10 mouse cellular contexts compared by ENCODE assay signal in genomic region chr10:128231146-128231545, GRCm38 (mm10). TPM values are rescaled to one million over a fixed set of nuclear protein-coding genes. Genes with fewer than 3 reads are reported as not detected.
A peak's percentile ranks its signal among the peaks of the same experiment; 100 is the strongest.
DNase-seq lines count a peak whose midpoint lies in the region; ATAC-seq and TF ChIP-seq lines count a peak whose summit lies in the region.
"Had no signal": no experiment of that assay in that cellular context is flagged by ENCODE, and none has a peak within 500 bp of the region (broad histone marks: within the 10 kb centered on the region; RNA-seq: fewer than 3 reads in every experiment).

No protein-coding gene starts in this region.

- peaks cover 1% of the 10 kb centered on the region; the same call in 1 of the 2 replicates for H3K4me1 ChIP-seq in heart, adult 2 months (ENCODE audit: control insufficient read depth, insufficient read depth, low read length)

- peak overlapping the region; percentile 91 for H3K4me3 ChIP-seq in heart, adult 2 months

- peak overlapping the region; percentile 85 for H3K27ac ChIP-seq in heart, adult 2 months

- TF ChIP-seq POLR2A in heart, adult 2 months (IDR thresholded peaks at IDR 0.05; ENCODE audit: insufficient read depth, low read depth, low read length) = no peak

- no peak overlapping the region for H3K9ac ChIP-seq in heart, adult 2 months (ENCODE audit: low read depth, low read length)

- H3K79me2 ChIP-seq in heart, adult 2 months (replicated peaks; ENCODE audit: control insufficient read depth, insufficient read depth, low read length) = no peaks in the 10 kb centered on the region

- H3K27me3 ChIP-seq in heart, adult 2 months (ENCODE audit: control insufficient read depth, insufficient read depth, low read length) = no peaks in the 10 kb centered on the region
- H3K27me3 ChIP-seq: Patski had no signal

- no peak for DNase-seq in heart, adult 2 months
- DNase-seq in heart, adult 8-10 months (ENCODE audit: low spot score) = no peak
- DNase-seq in left cerebral cortex, adult 9 months (ENCODE audit: low spot score in 2 of 2) = no peak
- no peak for DNase-seq in layer of hippocampus, postnatal 36 days
- no peak for DNase-seq in frontal cortex, postnatal 10 days (ENCODE audit: low spot score in 2 of 2)

- intact Hi-C loops in heart, adult 2 months (cut with DNase I) = no loop called here

- 17% methylated on average over 5 of the region's 5 CpGs for WGBS in heart, adult 2 months

- TF ChIP-seq EP300 in heart, adult 2 months (IDR thresholded peaks at IDR 0.05; ENCODE audit: insufficient read depth, low read depth, low read length) = no peak

- TF ChIP-seq CTCF in heart, adult 2 months (IDR thresholded peaks at IDR 0.05) = no peak

- ATAC-seq in CD4-positive, CD25-positive, alpha-beta regulatory T cell, adult 4 months = peak; percentile 15
- ATAC-seq in granulocyte monocyte progenitor cell, adult 5-6 weeks (replicated peaks; ENCODE audit: poor library complexity, severe bottlenecking) = peak; percentile 22
- ATAC-seq in megakaryocyte progenitor cell, adult 5-6 weeks (replicated peaks; ENCODE audit: poor library complexity) = 0 out of 2 replicates have a peak, but pooled peaks have one; percentile 8

- H3K36me3 ChIP-seq in heart, adult 2 months (ENCODE audit: control insufficient read depth, insufficient read depth, low read length) = no peaks in the 10 kb centered on the region

RNA-seq across cellular contexts. Expression of gene Timeless, which starts 0.7 kb away (rescaled TPM):
- total RNA-seq in heart, adult 2 months (2021) = 1 to 10 TPM; 6.5 to 7.6 TPM
- 5.7 and 9.6 TPM in 2 replicates for polyA plus RNA-seq in heart, adult 2 months (2012; rRNA removed)
- total RNA-seq in heart, adult 8-10 months (2022) = 1 to 10 TPM; 6.0 to 8.5 (median 7.7) TPM
- 10 to 100 TPM; 28.0 to 42.5 TPM for polyA plus RNA-seq in CD4-positive, CD25-positive, alpha-beta regulatory T cell, adult 4 months (2017; shearing (Covaris generic))
- total RNA-seq in granulocyte monocyte progenitor cell, adult 5-6 weeks (2014; fragmentation: Nextera tagmentation) = 55.4 and 70.5 TPM in 2 replicates
- 64.0 and 71.4 TPM in 2 replicates for total RNA-seq in granulocyte monocyte progenitor cell, adult 5-6 weeks (2017)
- total RNA-seq in megakaryocyte progenitor cell, adult 5-6 weeks (2015) = 23.7 and 33.8 TPM in 2 replicates
- total RNA-seq in megakaryocyte progenitor cell, adult 5-6 weeks (2017) = 70.4 and 86.5 TPM in 2 replicates
- 1 to 10 TPM; 7.8 to 8.4 TPM for total RNA-seq in layer of hippocampus, postnatal 36 days (2021)

RNA-seq across cellular contexts. Expression of gene Mip, which starts 5.5 kb away (rescaled TPM):
- not detected for total RNA-seq in heart, adult 2 months (2021)
- polyA plus RNA-seq in heart, adult 2 months (2012; rRNA removed) = not detected in 2 replicates
- total RNA-seq in heart, adult 8-10 months (2022) = not detected
- not detected for polyA plus RNA-seq in CD4-positive, CD25-positive, alpha-beta regulatory T cell, adult 4 months (2017; shearing (Covaris generic))
- total RNA-seq in granulocyte monocyte progenitor cell, adult 5-6 weeks (2014; fragmentation: Nextera tagmentation) = 0.75 TPM in 1 of 2 replicates, not detected in the other
- not detected in 2 replicates for total RNA-seq in granulocyte monocyte progenitor cell, adult 5-6 weeks (2017)
- total RNA-seq in megakaryocyte progenitor cell, adult 5-6 weeks (2015) = 0.22 and 0.32 TPM in 2 replicates
- 0.10 and 0.29 TPM in 2 replicates for total RNA-seq in megakaryocyte progenitor cell, adult 5-6 weeks (2017)
- not detected for total RNA-seq in layer of hippocampus, postnatal 36 days (2021)
- total RNA-seq: left cerebral cortex, postnatal 25 days had no signal

RNA-seq across cellular contexts. Expression of gene Spryd4, which starts 19.5 kb away (rescaled TPM):
- total RNA-seq in heart, adult 2 months (2021) = 10 to 100 TPM; 35.0 to 37.5 TPM
- 32.1 and 48.4 TPM in 2 replicates for polyA plus RNA-seq in heart, adult 2 months (2012; rRNA removed)
- total RNA-seq in heart, adult 8-10 months (2022) = 10 to 100 TPM; 35.8 to 38.4 (median 37.6) TPM
- 10 to 100 TPM; 12.2 to 19.6 TPM for polyA plus RNA-seq in CD4-positive, CD25-positive, alpha-beta regulatory T cell, adult 4 months (2017; shearing (Covaris generic))
- 15.1 and 16.3 TPM in 2 replicates for total RNA-seq in granulocyte monocyte progenitor cell, adult 5-6 weeks (2014; fragmentation: Nextera tagmentation)
- 9.7 and 19.2 TPM in 2 replicates for total RNA-seq in granulocyte monocyte progenitor cell, adult 5-6 weeks (2017)
- 16.1 and 20.4 TPM in 2 replicates for total RNA-seq in megakaryocyte progenitor cell, adult 5-6 weeks (2015)
- 15.6 and 20.0 TPM in 2 replicates for total RNA-seq in megakaryocyte progenitor cell, adult 5-6 weeks (2017)
- total RNA-seq in layer of hippocampus, postnatal 36 days (2021) = 10 to 100 TPM in 1 of 2 experiments, 1 to 10 TPM in 1; 7.1 to 10.2 TPM

RNA-seq across cellular contexts. Expression of gene Apon, which starts 22.8 kb away (rescaled TPM):
- total RNA-seq in heart, adult 2 months (2021) = not detected
- polyA plus RNA-seq in heart, adult 2 months (2012; rRNA removed) = 0.18 TPM in 1 of 2 replicates, not detected in the other
- total RNA-seq in heart, adult 8-10 months (2022) = not detected
- not detected for polyA plus RNA-seq in CD4-positive, CD25-positive, alpha-beta regulatory T cell, adult 4 months (2017; shearing (Covaris generic))
- total RNA-seq in granulocyte monocyte progenitor cell, adult 5-6 weeks (2014; fragmentation: Nextera tagmentation) = 0.41 and 3.2 TPM in 2 replicates
- 0.31 and 0.99 TPM in 2 replicates for total RNA-seq in granulocyte monocyte progenitor cell, adult 5-6 weeks (2017)
- total RNA-seq in megakaryocyte progenitor cell, adult 5-6 weeks (2015) = 0.10 TPM in 1 of 2 replicates, not detected in the other
- total RNA-seq in megakaryocyte progenitor cell, adult 5-6 weeks (2017) = 0.08 and 0.20 TPM in 2 replicates
- total RNA-seq in layer of hippocampus, postnatal 36 days (2021) = not detected
- total RNA-seq: left cerebral cortex, postnatal 25 days had no signal

RNA-seq across cellular contexts. Expression of gene Gls2, which starts 36.9 kb away (rescaled TPM):
- under 1 TPM; 0.75 to 0.78 TPM for total RNA-seq in heart, adult 2 months (2021)
- 1.00 and 1.4 TPM in 2 replicates for polyA plus RNA-seq in heart, adult 2 months (2012; rRNA removed)
- under 1 TPM; 0.38 to 0.60 (median 0.47) TPM for total RNA-seq in heart, adult 8-10 months (2022)
- under 1 TPM in 1 of 2 experiments, not detected in 1; 0.32 TPM for polyA plus RNA-seq in CD4-positive, CD25-positive, alpha-beta regulatory T cell, adult 4 months (2017; shearing (Covaris generic))
- not detected in 2 replicates for total RNA-seq in granulocyte monocyte progenitor cell, adult 5-6 weeks (2014; fragmentation: Nextera tagmentation)
- total RNA-seq in granulocyte monocyte progenitor cell, adult 5-6 weeks (2017) = not detected in 2 replicates
- 1.2 and 1.4 TPM in 2 replicates for total RNA-seq in megakaryocyte progenitor cell, adult 5-6 weeks (2015)
- 0.67 and 3.6 TPM in 2 replicates for total RNA-seq in megakaryocyte progenitor cell, adult 5-6 weeks (2017)
- 10 to 100 TPM; 21.1 to 23.2 TPM for total RNA-seq in layer of hippocampus, postnatal 36 days (2021)
